Mouse (Mus musculus) liver, postnatal 0 days (tissue): ENCODE results near the gene Actr2. TPM values are rescaled to one million over a fixed set of nuclear protein-coding genes. Genes with fewer than 3 reads are reported as not detected.
"Not testable (repeated sequence)": the region's sequence is repeated elsewhere in the genome, so short reads cannot be mapped to it uniquely, and the experiment has no call there.

ENCODE experiments used
- ATAC-seq: fragments of 200-750 bp; cut with Nextera tagmentation; 2 replicates; pipeline ENCODE4 v1.8.0; 2017; ENCODE audit warnings: mild to moderate bottlenecking, moderate library complexity
- DNase-seq: peaks from one replicate; pipeline ENCODE4 v3.0.0-alpha.2; 2016
- H3K27ac ChIP-seq: fragments of 300-500 bp; sonication (generic); 2 replicates; pipeline ENCODE4 v1.5.1; 2014; ENCODE audit warnings: antibody characterized with exemption, moderate library complexity, mild to moderate bottlenecking, low read depth
- H3K27me3 ChIP-seq: fragments of 300-500 bp; sonication (generic); 2 replicates; pipeline ENCODE4 v1.6.1; 2014; ENCODE audit warnings: low read length, control low read depth, mixed read lengths; ENCODE audit not compliant: insufficient read depth
- H3K36me3 ChIP-seq: fragments of 300-500 bp; sonication (generic); replicated peaks from 2 replicates; pipeline ENCODE4 v1.6.1; 2014; ENCODE audit warnings: mild to moderate bottlenecking, control low read depth, low read length, moderate library complexity, mixed read lengths; ENCODE audit not compliant: insufficient read depth
- H3K4me1 ChIP-seq: fragments of 300-500 bp; sonication (generic); 2 replicates; pipeline ENCODE4 v1.6.1; 2014; ENCODE audit warnings: antibody characterized with exemption, mild to moderate bottlenecking, control low read depth; ENCODE audit not compliant: insufficient read depth
- H3K4me2 ChIP-seq: fragments of 300-500 bp; sonication (generic); 2 replicates; pipeline ENCODE4 v1.6.1; 2014; ENCODE audit warnings: low read depth, mild to moderate bottlenecking, low read length, moderate library complexity, mixed read lengths
- H3K4me3 ChIP-seq: fragments of 300-500 bp; sonication (generic); 2 replicates; pipeline ENCODE4 v1.5.1; 2014; ENCODE audit warnings: low read depth, low read length
- H3K9ac ChIP-seq: fragments of 300-500 bp; sonication (generic); replicated peaks from 2 replicates; pipeline ENCODE4 v1.6.1; 2014; ENCODE audit warnings: mild to moderate bottlenecking, moderate library complexity
- H3K9me3 ChIP-seq: fragments of 300-500 bp; sonication (generic); 2 replicates; pipeline ENCODE4 v1.6.1; 2016; ENCODE audit warnings: mild to moderate bottlenecking, control low read depth, low read length, mixed read lengths
- CTCF ChIP-seq: sonication (generic); IDR thresholded peaks from 2 replicates; pipeline ENCODE4 v1.5.1; 2016; ENCODE audit warnings: antibody characterized with exemption, low read depth
- EP300 ChIP-seq: IDR thresholded peaks from 2 replicates; pipeline ENCODE4 v1.6.1; 2016; ENCODE audit warnings: antibody characterized with exemption, low read depth, mild to moderate bottlenecking
- WGBS: fragments of 180-500 bp; shearing (Covaris S2); extraction: QIAGEN DNeasy Blood & Tissue Kit; methylation state at CpG from one replicate; pipeline ENCODE4 v1.1.7; 2014; ENCODE audit not compliant: insufficient replicate concordance; 5-methylcytosine and 5-hydroxymethylcytosine counted together
- polyA plus RNA-seq: library from polyadenylated mRNA; unstranded; fragments of >200 nt; fragmentation: Nextera tagmentation; extraction: Ambion mirVana; gene quantifications from 2 replicates; pipeline ENCODE4 v1.2.1, GENCODE M21; 2015

The Actr2 gene
- polyA plus RNA-seq, 1 experiment from 2014 or later, result 54.3 TPM

DNA sequence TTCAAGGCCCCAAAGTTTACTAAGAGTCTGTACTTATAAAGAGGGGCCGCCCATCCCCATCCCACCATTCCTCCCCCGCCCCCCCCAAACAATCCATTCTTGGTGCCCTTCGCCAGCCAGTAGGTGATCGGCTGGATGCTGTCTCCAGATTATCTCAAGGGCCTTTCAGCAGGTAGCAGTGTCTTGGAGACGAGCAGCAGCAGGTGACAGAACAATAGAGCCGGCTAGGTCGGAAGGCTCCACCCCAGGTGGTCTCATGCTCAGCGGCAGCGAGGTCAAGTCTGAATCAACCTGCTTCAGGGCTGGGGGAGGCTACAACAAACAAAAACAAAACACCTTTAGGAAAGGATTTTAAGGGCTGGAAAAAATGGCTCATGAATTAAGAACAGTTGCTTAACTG lies 32.7 kb upstream of the Actr2 start:
- H3K9ac ChIP-seq, result no peak overlapping the region
- no peak for ATAC-seq

DNA sequence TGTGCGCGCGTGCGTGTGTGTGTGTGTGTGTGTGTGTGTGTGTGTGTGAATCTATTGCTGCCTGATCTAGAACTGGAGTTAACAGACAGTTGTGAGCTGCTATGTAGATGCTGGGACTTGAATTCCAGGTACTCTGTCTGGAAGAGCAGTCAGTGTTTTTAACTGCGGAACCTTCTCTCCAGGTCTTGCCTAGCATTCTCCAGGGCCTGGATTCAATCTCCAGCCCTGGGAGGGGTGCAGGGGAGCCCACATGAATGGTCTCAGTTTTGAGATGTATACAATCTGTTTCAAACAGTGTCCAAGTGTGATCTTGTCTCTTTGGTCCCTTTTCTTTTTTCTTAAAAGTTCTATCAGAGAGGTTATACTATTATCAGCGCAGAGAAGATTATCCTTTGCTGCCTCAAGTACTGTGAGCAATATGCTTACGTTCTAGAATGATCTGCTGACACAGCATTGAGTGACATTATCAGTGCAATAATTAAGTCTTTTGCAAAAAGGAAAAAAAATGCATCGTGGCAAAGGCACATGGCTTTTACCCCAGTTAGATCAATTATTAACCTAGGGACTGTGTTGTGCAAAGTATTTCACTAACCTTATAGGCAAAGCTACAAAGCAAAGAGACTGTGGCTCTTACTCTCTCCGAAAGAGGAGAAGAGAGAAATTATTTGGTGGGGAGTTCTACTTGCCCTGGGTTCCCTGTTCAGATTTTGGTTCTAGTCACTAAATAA lies 32.0 kb upstream of the Actr2 start:
- Histone ChIP-seq H3K27me3 (no peaks in the 10 kb centered on the region), H3K9me3 (no peaks in the 10 kb centered on the region), H3K4me1 (no peaks in the 10 kb centered on the region), H3K27ac (peak overlapping the region; percentile 86), H3K36me3 (no peaks in the 10 kb centered on the region), H3K4me3 (no peak overlapping the region), H3K9ac (no peak overlapping the region), H3K4me2 (no peak overlapping the region)
- TF ChIP-seq CTCF (no peak), EP300 (peak; percentile 35; the same call in 1 of the 2 replicates)
- ATAC-seq (peak; percentile 92), DNase-seq (no peak)
- WGBS, result 75% methylated on average over 9 of the region's 9 CpGs

More for the DNA sequence above, 32.7 kb upstream of the Actr2 start:
- Histone ChIP-seq H3K36me3 (no peaks in the 10 kb centered on the region), H3K27me3 (no peaks in the 10 kb centered on the region), H3K27ac (peak overlapping the region; percentile 86), H3K9me3 (peaks cover 2% of the 10 kb centered on the region; the same call in 1 of the 2 replicates), H3K4me3 (no peak overlapping the region), H3K4me2 (no peak overlapping the region), H3K4me1 (no peaks in the 10 kb centered on the region)
- no peak for DNase-seq
- TF ChIP-seq EP300 (no peak), CTCF (no peak)
- 55% methylated on average over 9 of the region's 9 CpGs for WGBS

DNA sequence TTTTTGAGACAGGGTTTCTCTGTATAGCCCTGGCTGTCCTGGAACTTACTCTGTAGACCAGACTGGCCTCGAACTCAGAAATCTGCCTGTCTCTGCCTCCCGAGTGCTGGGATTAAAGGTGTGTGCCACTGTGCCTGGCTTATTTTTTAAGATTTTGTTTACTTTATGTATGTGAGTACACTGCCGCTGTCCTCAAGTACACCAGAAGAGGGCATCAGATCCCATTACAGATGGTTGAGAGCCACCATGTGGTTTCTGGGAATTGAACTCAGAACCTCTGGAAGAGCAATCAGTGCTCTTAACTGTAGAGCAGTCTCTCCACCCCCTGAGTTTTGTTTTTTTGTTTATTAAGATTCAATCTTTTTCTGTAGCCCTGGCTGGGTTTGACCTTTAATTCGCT lies 31.0 kb upstream of the Actr2 start:
- not testable (repeated sequence) for H3K27ac ChIP-seq, H3K4me1 ChIP-seq, H3K9ac ChIP-seq, DNase-seq, H3K36me3 ChIP-seq, H3K4me3 ChIP-seq, H3K27me3 ChIP-seq, H3K9me3 ChIP-seq, H3K4me2 ChIP-seq, ATAC-seq
- TF ChIP-seq CTCF, result peak; percentile 44
- 77% methylated on average over 4 of the region's 4 CpGs for WGBS

DNA sequence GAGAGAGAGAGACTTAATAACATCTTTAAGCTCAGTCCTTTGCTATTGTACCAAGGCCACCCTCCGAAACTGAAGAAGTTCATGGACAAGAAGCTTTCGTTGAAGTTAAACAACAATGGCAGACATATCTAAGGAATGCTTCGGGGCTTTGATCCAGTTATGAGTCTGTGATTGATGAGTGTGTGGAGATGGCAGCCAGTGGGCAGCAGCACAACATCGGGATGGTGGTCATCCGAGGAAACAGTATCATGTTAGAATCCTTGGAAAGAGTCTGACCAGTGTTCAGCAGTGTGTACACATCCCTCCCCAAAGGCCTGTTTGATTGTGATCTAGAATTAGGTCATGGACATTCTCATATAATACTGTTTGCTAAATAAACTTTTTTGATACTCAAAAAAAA lies 29.8 kb upstream of the Actr2 start:
- Histone ChIP-seq H3K36me3 (no peaks in the 10 kb centered on the region), H3K9ac (no peak overlapping the region), H3K27me3 (no peaks in the 10 kb centered on the region), H3K4me3 (no peak overlapping the region), H3K27ac (no peak overlapping the region), H3K4me1 (no peaks in the 10 kb centered on the region), H3K9me3 (no peaks in the 10 kb centered on the region), H3K4me2 (no peak overlapping the region)
- TF ChIP-seq CTCF (no peak), EP300 (no peak)
- DNase-seq (no peak), ATAC-seq (no peak)
- WGBS, result 78% methylated on average over 5 of the region's 5 CpGs

DNA sequence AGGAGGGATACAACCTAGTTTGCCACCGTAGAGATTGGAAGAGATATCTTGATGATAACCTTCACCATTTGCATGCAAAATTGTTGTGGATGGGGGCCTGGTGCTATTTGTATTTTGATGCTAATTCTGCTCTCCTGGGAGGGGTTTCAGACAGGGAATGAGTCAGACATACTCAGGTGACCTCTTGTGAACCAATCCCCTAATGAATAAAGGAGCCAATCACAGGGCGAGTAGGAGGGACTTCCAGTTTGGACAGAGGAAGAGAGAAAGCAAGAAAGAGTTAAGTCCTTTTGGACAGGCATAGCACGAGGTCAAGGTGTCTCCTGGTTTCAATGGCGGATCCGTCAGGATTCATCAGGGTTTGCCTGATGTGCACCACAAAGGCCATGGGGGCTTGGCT lies 27.6 kb upstream of the Actr2 start:
- WGBS, result 76% methylated on average over 5 of the region's 5 CpGs
- Histone ChIP-seq H3K9ac (no peak overlapping the region), H3K9me3 (no peaks in the 10 kb centered on the region), H3K4me1 (0 out of 2 replicates have a peak, but pooled peaks cover 3% of the 10 kb centered on the region), H3K27me3 (no peaks in the 10 kb centered on the region), H3K4me2 (no peak overlapping the region), H3K36me3 (no peaks in the 10 kb centered on the region), H3K27ac (no peak overlapping the region), H3K4me3 (no peak overlapping the region)
- DNase-seq (no peak), ATAC-seq (no peak)
- TF ChIP-seq CTCF (no peak), EP300 (no peak)

DNA sequence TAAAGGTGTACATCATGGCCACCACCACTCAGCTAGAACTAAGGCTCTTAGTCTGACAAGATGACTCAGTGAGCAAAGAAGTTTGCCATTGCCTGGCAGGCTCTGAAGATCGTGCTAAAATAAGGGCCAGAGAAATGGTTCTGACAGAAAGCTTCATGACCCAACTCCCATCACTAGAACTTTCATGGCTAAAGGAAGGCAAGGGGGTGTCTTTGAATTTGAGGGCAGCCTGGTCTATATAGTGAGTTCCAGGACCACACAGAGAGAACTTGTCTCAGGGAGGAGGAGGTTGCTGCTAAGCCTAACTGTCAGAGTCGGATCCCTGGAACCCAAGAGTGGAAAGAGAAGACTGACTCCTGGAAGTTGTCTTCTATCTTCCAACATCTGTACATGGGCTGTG lies 27.0 kb upstream of the Actr2 start:
- Histone ChIP-seq H3K4me3 (no peak overlapping the region), H3K36me3 (no peaks in the 10 kb centered on the region), H3K4me1 (0 out of 2 replicates have a peak, but pooled peaks cover 3% of the 10 kb centered on the region), H3K27me3 (no peaks in the 10 kb centered on the region), H3K9ac (no peak overlapping the region), H3K9me3 (no peaks in the 10 kb centered on the region), H3K4me2 (no peak overlapping the region), H3K27ac (no peak overlapping the region)
- no peak for ATAC-seq
- no peak for TF ChIP-seq CTCF
- TF ChIP-seq EP300, result no peak
- no peak for DNase-seq
- 75% methylated on average over 2 of the region's 2 CpGs for WGBS
